Mouse (Mus musculus): ENCODE measurements around the gene Tmem30c. TPM values are rescaled to one million over a fixed set of nuclear protein-coding genes. Genes with fewer than 3 reads are reported as not detected.
A peak's percentile ranks its signal among the peaks of the same experiment; 100 is the strongest.
"Not testable (repeated sequence)": the region's sequence is repeated elsewhere in the genome, so short reads cannot be mapped to it uniquely, and the experiment has no call there.

Tmem30c gene
- polyA plus RNA-seq, 1 experiment from 2014 or later, result not detected

DNA sequence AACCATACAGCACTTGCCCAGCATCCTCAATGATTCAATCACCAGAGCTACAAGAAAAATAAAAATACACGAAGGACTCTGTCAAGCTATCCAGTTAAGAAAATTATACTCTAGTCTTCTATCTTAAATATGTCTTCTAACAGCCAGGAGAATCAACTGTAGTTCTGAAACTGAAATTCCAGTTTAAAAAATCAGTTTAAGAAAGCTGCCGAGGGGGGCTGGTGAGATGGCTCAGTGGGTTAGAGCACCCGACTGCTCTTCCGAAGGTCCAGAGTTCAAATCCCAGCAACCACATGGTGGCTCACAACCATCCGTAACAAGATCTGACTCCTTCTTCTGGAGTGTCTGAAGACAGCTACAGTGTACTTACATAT, 60.7 kb downstream of the Tmem30c start:
- not testable (repeated sequence) for H3K36me3 ChIP-seq (ENCODE audit: control insufficient read depth, insufficient read depth, low read length); DNase-seq (ENCODE audit: low spot score); H3K9me3 ChIP-seq (ENCODE audit: control insufficient read depth, low read length); H3K27me3 ChIP-seq (replicated peaks; ENCODE audit: control insufficient read depth, insufficient read depth, low read length); ATAC-seq (replicated peaks; ENCODE audit: low FRiP score, low TSS enrichment, low read depth); H3K4me1 ChIP-seq (replicated peaks; ENCODE audit: control insufficient read depth, insufficient read depth, low read length); H3K9ac ChIP-seq (ENCODE audit: low read length); H3K27ac ChIP-seq (ENCODE audit: low read depth)
- H3K4me3 ChIP-seq (ENCODE audit: low read depth, low read length), result peak overlapping the region; percentile 76; the same call in 1 of the 2 replicates
- peak overlapping the region; percentile 44 for H3K4me2 ChIP-seq (ENCODE audit: low read length)
- WGBS, result 62% methylated on average over 4 of the region's 5 CpGs

DNA sequence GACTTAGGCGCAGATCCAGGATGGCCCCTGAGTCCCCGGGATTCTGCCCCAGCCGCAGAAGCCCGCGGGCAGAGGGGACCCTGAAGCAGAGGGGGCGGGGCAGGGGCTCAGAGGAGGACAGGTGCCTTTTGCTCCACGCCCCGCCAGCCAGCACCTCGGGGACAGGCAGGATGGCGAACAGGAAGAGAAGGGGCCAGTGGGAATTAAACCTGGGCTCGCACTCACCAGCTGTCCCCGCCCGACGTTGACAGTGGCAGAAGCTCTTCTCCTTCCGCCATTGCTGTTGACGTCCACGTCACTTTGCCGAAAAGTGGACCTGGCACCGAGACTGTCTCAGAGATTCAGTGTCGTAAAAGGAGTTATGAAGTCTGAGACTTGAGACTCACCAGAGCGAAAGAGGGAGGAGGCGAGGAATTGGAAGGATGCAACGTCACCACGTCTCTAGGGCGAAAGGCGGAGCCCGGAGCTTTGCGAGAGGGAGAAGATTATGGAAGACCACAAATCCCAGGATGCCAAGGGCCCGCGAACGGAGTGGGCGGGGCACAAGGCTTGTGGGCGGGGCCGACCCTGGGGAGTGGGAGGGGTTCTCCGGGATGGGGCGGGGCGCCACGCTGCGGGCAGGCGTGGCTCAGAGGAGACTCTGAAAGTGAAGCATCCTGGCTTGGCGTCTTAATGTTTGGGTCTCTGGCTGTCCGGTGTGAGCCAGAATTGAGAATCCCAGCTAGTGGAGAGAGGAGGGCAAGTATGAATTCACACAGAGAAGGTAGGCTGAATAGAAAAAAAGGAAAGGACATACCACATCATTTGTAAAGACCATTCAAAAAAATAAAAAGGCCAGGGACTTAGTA, 61.4 kb downstream of the Tmem30c start, which contains the start of gene Tbc1d23:
TSS of gene Tbc1d23 (minus strand) at position 416 of the 848 bp plus-strand sequence.
- H3K9ac ChIP-seq (ENCODE audit: low read length), result peak within 1 kb of the TSS; percentile 56
- under 1% methylated on average over 42 of the region's 42 CpGs for WGBS
- H3K4me3 ChIP-seq (ENCODE audit: low read depth, low read length), result peak within 1 kb of the TSS; percentile 76
- H3K27ac ChIP-seq (ENCODE audit: low read depth), result peak within 1 kb of the TSS; percentile 49; the same call in 1 of the 2 replicates
- DNase-seq (ENCODE audit: low spot score), result peak; percentile 100
- peak within 1 kb of the TSS; percentile 54 for H3K4me2 ChIP-seq (ENCODE audit: low read length)
- peaks cover 7% of the 10 kb centered on the region for H3K4me1 ChIP-seq (replicated peaks; ENCODE audit: control insufficient read depth, insufficient read depth, low read length)
- ATAC-seq (replicated peaks; ENCODE audit: low FRiP score, low TSS enrichment, low read depth), result peak; percentile 99
- no peaks in the 10 kb centered on the region for H3K36me3 ChIP-seq (ENCODE audit: control insufficient read depth, insufficient read depth, low read length)
- no peaks in the 10 kb centered on the region for H3K27me3 ChIP-seq (replicated peaks; ENCODE audit: control insufficient read depth, insufficient read depth, low read length)
- no peaks in the 10 kb centered on the region for H3K9me3 ChIP-seq (ENCODE audit: control insufficient read depth, low read length)

DNA sequence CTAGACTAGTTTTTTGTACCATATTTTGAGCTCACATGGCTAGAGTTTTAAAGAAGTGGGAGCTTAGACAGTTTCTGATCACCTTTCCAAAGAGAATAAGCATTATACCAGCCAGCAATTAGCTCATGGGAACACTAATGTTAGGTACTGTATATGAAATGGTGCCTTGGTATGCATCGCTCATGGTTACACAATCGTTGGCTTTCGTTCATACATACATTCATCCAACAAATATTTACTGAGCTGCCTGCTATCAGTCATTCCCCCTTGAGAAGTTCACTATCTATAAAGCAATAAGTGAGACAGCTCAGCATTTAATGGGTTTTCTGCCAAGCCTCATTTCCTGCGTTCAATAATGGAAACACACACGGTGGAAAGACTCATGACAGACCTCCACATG, 66.2 kb downstream of the Tmem30c start:
- H3K4me1 ChIP-seq (replicated peaks; ENCODE audit: control insufficient read depth, insufficient read depth, low read length), result peaks cover 7% of the 10 kb centered on the region
- no peak overlapping the region for H3K27ac ChIP-seq (ENCODE audit: low read depth)
- no peak for ATAC-seq (replicated peaks; ENCODE audit: low FRiP score, low TSS enrichment, low read depth)
- H3K4me3 ChIP-seq (ENCODE audit: low read depth, low read length), result no peak overlapping the region
- no peak overlapping the region for H3K4me2 ChIP-seq (ENCODE audit: low read length)
- no peaks in the 10 kb centered on the region for H3K27me3 ChIP-seq (replicated peaks; ENCODE audit: control insufficient read depth, insufficient read depth, low read length)
- H3K36me3 ChIP-seq (ENCODE audit: control insufficient read depth, insufficient read depth, low read length), result no peaks in the 10 kb centered on the region
- 69% methylated on average over 5 of the region's 5 CpGs for WGBS
- DNase-seq (ENCODE audit: low spot score), result no peak
- H3K9me3 ChIP-seq (ENCODE audit: control insufficient read depth, low read length), result no peaks in the 10 kb centered on the region
- no peak overlapping the region for H3K9ac ChIP-seq (ENCODE audit: low read length)

DNA sequence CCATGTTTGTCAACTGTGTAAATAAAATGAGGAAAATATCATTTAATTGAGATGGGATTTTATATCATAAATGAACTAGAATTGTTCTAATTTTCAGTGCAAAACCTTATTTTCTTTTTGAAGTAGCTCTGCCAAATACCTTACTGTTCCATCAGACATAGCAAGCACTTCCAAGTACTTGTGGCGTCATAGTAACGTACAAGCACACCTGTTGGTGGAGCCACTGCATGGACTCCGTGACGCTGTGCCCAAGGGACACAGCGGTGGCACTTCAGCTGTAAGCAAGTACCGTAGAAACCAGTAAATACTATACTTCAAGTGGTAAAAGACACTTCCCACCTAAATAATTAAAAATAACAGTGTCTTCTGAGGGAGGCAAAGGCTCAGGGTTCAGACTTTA, 72.3 kb downstream of the Tmem30c start:
- H3K27me3 ChIP-seq (replicated peaks; ENCODE audit: control insufficient read depth, insufficient read depth, low read length), result no peaks in the 10 kb centered on the region
- no peak overlapping the region for H3K4me2 ChIP-seq (ENCODE audit: low read length)
- H3K27ac ChIP-seq (ENCODE audit: low read depth), result no peak overlapping the region
- no peaks in the 10 kb centered on the region for H3K4me1 ChIP-seq (replicated peaks; ENCODE audit: control insufficient read depth, insufficient read depth, low read length)
- ATAC-seq (replicated peaks; ENCODE audit: low FRiP score, low TSS enrichment, low read depth) (no peak), DNase-seq (ENCODE audit: low spot score) (no peak)
- WGBS, result 94% methylated on average over 6 of the region's 6 CpGs
- H3K4me3 ChIP-seq (ENCODE audit: low read depth, low read length), result no peak overlapping the region
- H3K9ac ChIP-seq (ENCODE audit: low read length), result no peak overlapping the region
- peaks cover 20% of the 10 kb centered on the region for H3K36me3 ChIP-seq (ENCODE audit: control insufficient read depth, insufficient read depth, low read length)
- H3K9me3 ChIP-seq (ENCODE audit: control insufficient read depth, low read length), result no peaks in the 10 kb centered on the region

Other genes with a start within 250 kb of the Tmem30c start
- 0.08 TPM in 1 of 2 replicates, not detected in the other for gene Tmem45a2, start 221.5 kb downstream of the Tmem30c start, polyA plus RNA-seq (2014; fragmentation: Nextera tagmentation; extraction: Ambion mirVana)
- gene Tomm70a, start 171.2 kb downstream of the Tmem30c start, polyA plus RNA-seq (2014; fragmentation: Nextera tagmentation; extraction: Ambion mirVana), result 58.5 and 61.4 TPM in 2 replicates
- gene Nit2, start 125.5 kb downstream of the Tmem30c start, polyA plus RNA-seq (2014; fragmentation: Nextera tagmentation; extraction: Ambion mirVana), result 78.8 and 84.4 TPM in 2 replicates
- gene Tbc1d23, start 61.4 kb downstream of the Tmem30c start, polyA plus RNA-seq (2014; fragmentation: Nextera tagmentation; extraction: Ambion mirVana), result 27.5 and 28.8 TPM in 2 replicates
- gene Filip1l, start 60.2 kb upstream of the Tmem30c start, polyA plus RNA-seq (2014; fragmentation: Nextera tagmentation; extraction: Ambion mirVana), result 38.2 and 41.4 TPM in 2 replicates

Measured in intestine, embryonic 14.5 days (tissue).